Mouse (Mus musculus) kidney, adult 2 months (tissue): ENCODE data around the gene Rarb.

Source experiments
- CTCF ChIP-seq: fragments of 200-500 bp; conservative IDR thresholded peaks from 2 replicates; pipeline ENCODE4 v1.5.1; 2011; ENCODE audit warnings: low read depth, mild to moderate bottlenecking, control low read depth, low read length, moderate library complexity, mixed read lengths; ENCODE audit not compliant: insufficient read depth, insufficient read length
- POLR2A ChIP-seq: fragments of 200-500 bp; IDR thresholded peaks from one replicate; pipeline ENCODE4 v1.6.1; 2011; ENCODE audit warnings: low read depth, low read length, control low read depth

- TF ChIP-seq POLR2A, result no peak
- no peak for TF ChIP-seq CTCF
These were observed 257.3 kb downstream of the Rarb start for GRCm38 (mm10) chr14:16561496-16562170.
